Mouse (Mus musculus) heart, adult 8-10 months (tissue): ENCODE measurements around the gene Fyb2. TPM values are rescaled to one million over a fixed set of nuclear protein-coding genes. Genes with fewer than 3 reads are reported as not detected.
A peak's percentile ranks its signal among the peaks of the same experiment; 100 is the strongest.

ENCODE experiments used
- DNase-seq: peaks from one replicate; pipeline ENCODE4 v3.0.0; 2022; ENCODE audit warnings: low spot score
- total RNA-seq, 4 experiments: library from RNA; stranded (reverse); gene quantifications; 2 replicates each; pipeline ENCODE4 v1.2.4; 2022

Gene Fyb2
- total RNA-seq, 4 experiments from 2014 or later, result 0.09 TPM; not detected in 2

DNA sequence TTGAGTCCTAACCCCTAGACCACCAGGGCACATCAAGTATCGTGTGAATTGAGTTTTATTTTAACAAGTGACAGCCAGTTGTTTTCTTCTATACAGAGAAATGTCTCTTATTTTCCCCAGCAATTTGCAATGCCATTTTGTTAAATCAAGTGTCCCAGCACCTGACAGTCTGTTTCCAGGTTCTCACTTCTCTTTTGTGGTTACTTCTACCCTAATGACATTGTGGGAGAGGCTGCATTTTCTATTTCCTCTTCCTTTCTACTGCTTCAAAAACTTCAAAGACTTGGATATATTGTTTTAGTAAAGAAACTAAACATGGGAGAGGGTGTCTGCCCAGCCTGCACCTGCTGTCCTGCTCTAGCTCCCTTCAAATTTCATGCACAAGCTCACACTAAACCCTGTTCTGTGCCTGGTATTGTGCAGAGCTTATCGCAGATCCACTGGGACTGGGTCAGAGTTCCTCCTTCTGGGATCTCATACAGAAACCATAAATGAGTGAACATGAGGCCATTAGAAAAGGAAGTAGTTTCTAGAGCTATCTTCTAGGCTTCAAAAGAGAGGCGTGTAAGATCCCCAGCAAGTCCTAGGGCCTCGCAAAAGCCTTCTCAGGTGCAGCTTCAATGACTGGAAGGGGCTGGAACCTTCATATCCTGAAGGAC lies 94.2 kb downstream of the Fyb2 start:
- DNase-seq, result no peak

DNA sequence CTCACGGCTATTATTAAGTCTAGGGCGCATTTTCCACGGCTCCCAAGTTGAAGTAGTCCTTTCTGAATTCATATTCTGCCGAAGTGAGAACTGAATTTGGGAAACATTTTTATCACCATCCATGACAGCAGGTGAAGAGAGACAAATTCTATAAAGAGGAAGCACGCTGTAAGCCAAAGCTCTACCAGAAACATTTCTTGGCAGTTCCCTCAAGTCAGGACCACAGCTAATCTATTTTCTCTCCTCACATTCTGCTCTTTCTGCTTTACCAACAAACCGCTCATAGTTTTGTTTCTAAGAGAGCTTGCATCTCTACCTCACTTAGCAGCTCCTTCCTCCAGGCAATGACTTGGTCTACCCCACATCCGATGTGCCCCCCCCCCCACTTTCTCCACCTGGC lies 100.5 kb downstream of the Fyb2 start:
- no peak for DNase-seq

DNA sequence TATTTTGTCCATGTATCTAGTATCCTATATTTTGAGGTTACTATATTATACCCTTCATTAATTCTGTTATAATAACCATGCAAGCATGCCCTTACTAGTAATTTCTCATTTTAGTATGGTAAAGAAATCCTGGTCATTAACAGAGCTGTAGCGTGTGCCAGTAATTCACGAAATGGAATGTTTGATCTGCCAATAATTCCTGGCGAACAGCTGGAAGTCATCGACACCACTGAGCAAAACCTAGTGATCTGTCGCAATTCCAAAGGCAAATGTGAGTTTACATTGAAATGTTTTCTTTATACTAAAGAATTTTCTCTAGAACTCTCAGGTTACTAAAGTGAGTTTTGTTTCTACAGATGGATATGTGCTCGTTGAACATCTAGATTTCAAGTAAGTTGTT lies 102.2 kb downstream of the Fyb2 start:
- no peak for DNase-seq

DNA sequence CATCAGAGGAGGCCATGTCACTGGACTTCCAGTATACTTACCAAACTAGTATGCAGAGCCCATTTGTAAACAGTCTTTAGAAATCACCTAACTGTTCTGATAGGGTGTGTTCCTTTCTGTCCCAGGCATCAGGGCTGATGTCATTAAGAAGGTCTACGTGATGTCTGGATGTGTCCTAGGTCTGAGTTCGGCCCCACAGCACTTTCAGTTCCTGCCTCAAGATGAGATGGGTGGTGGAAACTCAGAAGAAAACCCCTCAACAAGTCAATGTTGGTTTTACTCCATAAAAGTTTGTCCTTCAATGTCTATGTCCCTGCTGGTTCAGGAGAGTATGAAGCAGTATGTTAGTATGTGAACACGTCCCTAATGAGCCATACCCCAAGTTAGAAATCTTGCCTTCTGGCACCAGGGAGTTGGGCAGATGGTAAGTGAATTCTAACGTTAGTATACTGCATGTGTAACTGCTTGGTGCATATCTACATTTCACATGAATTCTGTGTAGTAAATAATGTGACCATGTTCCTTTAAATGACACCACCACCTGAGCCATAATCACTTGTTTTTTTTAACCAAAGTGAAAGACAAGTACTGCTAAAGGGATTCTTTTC lies 102.9 kb downstream of the Fyb2 start:
- DNase-seq, result no peak

DNA sequence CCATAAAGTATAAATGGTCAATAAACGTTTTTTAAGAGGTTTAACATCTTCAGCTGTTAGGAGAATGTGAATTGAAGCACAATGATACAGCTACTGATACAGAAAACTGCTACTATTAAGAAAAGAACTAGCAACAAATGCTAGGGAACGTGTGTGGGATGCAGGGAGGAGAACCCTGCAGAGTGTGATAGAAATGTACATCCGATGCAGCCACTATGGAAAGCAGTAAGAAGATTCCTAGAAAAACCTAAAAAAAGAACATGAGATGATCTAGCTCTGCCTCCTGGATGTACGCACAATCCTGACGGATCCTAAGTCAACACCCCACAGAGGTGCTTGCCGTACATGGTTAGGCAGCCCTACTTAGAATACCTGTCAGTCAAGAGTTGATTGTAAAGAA lies 114.0 kb downstream of the Fyb2 start:
- DNase-seq, result no peak

DNA sequence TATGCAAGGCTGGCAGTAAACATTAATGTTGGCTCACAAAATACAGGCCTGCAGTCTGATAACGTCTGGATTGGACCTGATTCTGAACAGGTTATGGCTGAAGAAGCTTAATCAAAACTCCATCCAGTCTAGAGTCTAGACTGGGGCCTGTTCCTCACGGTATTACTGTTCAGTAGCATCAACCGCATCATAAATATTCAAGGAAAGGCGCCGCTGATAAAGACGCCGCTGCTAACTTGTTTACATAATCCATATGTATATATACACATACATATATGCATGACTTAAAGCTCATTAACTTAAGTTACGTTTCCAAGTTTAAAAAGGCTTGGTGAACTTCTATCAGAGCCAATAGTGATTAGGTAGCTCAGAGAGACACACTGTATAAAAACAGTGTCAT lies 117.8 kb downstream of the Fyb2 start:
- no peak for DNase-seq

DNA sequence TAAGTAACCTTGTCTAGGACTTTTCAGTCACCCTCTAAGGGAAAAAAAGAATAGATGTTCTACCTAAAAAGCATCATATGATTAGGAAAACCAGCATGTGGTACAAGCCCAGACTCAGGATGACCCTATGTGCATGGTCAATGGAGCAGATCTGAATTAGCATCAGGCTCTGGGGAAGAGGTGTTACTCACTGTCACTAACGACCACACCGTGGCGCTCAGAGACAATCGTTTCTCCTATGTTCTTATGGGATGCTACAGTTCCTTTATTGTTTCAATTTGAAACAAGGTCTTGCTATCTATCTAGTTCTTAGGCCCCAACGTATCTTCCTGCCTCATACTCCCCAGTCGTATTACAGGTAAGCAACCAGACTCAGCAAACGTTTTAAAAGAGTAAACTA lies 119.9 kb downstream of the Fyb2 start:
- no peak for DNase-seq

DNA sequence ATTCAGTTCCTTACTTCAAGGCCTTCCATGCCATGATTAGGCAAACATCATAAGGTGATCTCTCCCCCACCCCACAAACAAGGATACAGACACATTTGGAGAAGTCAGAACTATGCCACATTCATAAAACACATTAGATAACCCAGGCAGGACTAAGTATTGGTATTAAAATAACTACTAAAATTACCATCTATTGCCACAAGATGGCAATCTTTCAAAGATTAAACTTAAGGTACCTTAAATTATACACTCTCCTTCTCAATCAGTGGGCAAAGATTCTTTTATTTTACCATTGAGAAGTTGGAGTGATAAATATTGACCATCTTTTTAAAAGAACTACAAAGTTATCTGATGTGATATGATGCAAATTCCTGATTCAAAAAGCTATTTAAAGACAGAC lies 121.0 kb downstream of the Fyb2 start:
- DNase-seq, result peak; percentile 16

DNA sequence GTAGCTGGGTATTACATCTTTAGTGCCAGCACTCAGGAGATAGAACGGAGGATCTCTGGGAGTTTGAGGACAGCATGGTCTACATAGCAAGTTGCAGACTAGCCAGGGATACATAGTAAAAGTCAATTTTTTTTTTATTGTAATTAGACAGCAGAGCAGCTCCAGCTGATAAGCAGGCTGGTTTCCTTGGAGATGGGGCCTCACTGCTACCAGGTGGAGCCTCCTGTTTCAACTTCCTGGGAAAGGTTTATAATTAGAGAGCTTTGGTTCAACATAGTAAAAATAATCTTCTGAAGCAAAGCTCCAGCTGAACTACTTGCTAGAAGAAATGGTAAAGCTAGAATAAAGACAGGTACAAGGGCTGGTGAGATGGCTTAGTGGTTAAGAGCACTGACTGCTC lies 136.8 kb downstream of the Fyb2 start:
- DNase-seq, result no peak

DNA sequence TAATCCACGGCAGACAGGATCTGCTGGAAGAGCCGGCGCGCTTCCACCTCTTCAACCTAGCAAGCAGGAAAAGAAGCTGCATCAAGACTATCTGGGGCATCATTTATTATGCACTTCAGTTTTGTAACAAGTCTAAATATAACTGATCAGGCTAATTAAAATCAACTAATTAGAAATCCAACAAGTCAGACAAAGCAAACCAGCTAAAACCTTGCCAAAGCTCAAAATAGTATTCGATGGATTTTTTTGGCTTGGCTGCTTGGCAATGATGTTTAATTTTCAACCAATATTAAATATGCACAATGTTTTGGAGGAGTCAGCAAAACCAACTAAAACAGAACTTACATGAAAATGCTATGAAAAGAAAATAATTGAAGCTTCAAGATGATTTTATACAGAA lies 138.0 kb downstream of the Fyb2 start:
- no peak for DNase-seq

Other genes starting within 250 kb of the Fyb2 start
- gene C8b, start 147.1 kb upstream of the Fyb2 start, total RNA-seq, result not detected
- not detected for gene Gm17662, start 56.1 kb upstream of the Fyb2 start, total RNA-seq
- not detected for gene C8a, start 37.1 kb upstream of the Fyb2 start, total RNA-seq
- 10 to 100 TPM; 77.3 to 89.7 (median 87.0) TPM for gene Prkaa2, start 196.4 kb downstream of the Fyb2 start, total RNA-seq
- gene Plpp3, start 243.9 kb downstream of the Fyb2 start, total RNA-seq, result 10 to 100 TPM; 51.8 to 58.4 (median 54.5) TPM